Mouse (Mus musculus) midbrain, embryonic 14.5 days (tissue): ENCODE results near the gene Wdr18. TPM values are rescaled to one million over a fixed set of nuclear protein-coding genes. Genes with fewer than 3 reads are reported as not detected.

Experiments
- ATAC-seq: fragments of 200-750 bp; cut with Nextera tagmentation; 2 replicates; pipeline ENCODE4 v1.8.0; 2017; ENCODE audit warnings: moderate number of reproducible peaks, moderate library complexity; ENCODE audit not compliant: low FRiP score, low TSS enrichment
- DNase-seq: peaks from one replicate; pipeline ENCODE4 v3.0.0-alpha.2; 2015
- H3K27ac ChIP-seq: fragments of 300-500 bp; sonication (generic); replicated peaks from 2 replicates; pipeline ENCODE4 v1.5.1; 2014; ENCODE audit warnings: mild to moderate bottlenecking, low read depth, low read length, moderate library complexity
- H3K27me3 ChIP-seq: fragments of 300-500 bp; sonication (generic); 2 replicates; pipeline ENCODE4 v1.6.1; 2014; ENCODE audit warnings: low read length, control low read depth, mixed read lengths; ENCODE audit not compliant: control insufficient read depth, insufficient read depth
- H3K36me3 ChIP-seq: fragments of 300-500 bp; sonication (generic); 2 replicates; pipeline ENCODE4 v1.6.1; 2014; ENCODE audit warnings: low read length, control low read depth; ENCODE audit not compliant: control insufficient read depth, insufficient read depth
- H3K4me1 ChIP-seq: fragments of 300-500 bp; sonication (generic); 2 replicates; pipeline ENCODE4 v1.6.1; 2014; ENCODE audit warnings: mild to moderate bottlenecking, antibody characterized with exemption, low read length, control low read depth; ENCODE audit not compliant: control insufficient read depth, insufficient read depth
- H3K4me2 ChIP-seq: fragments of 300-500 bp; sonication (generic); 2 replicates; pipeline ENCODE4 v1.6.1; 2014; ENCODE audit warnings: mild to moderate bottlenecking, low read length, moderate library complexity
- H3K4me3 ChIP-seq: fragments of 300-500 bp; sonication (generic); replicated peaks from 2 replicates; pipeline ENCODE4 v1.5.1; 2014; ENCODE audit warnings: low read depth, low read length
- H3K9ac ChIP-seq: fragments of 300-500 bp; sonication (generic); replicated peaks from 2 replicates; pipeline ENCODE4 v1.6.1; 2014; ENCODE audit warnings: mild to moderate bottlenecking, low read length, moderate library complexity
- H3K9me3 ChIP-seq: fragments of 300-500 bp; sonication (generic); 2 replicates; pipeline ENCODE4 v1.6.1; 2016; ENCODE audit warnings: low read length, control low read depth, mixed read lengths; ENCODE audit not compliant: control insufficient read depth
- WGBS: fragments of 180-500 bp; shearing (Covaris S2); extraction: QIAGEN DNeasy Blood & Tissue Kit; methylation state at CpG from one replicate; pipeline ENCODE4 v1.1.7; 2014; 5-methylcytosine and 5-hydroxymethylcytosine counted together
- polyA plus RNA-seq: library from polyadenylated mRNA; unstranded; fragments of >200 nt; fragmentation: Nextera tagmentation; extraction: Ambion mirVana; gene quantifications from 2 replicates; pipeline ENCODE4 v1.2.1, GENCODE M21; 2014

The Wdr18 gene
- polyA plus RNA-seq, 1 experiment from 2014 or later, result 89.6 TPM

GRCm38 (mm10) chr10:79965325-79965724, 5.4 kb downstream of the Wdr18 start:
- DNase-seq (no peak), ATAC-seq (no peak)
- no peaks in the 10 kb centered on the region for H3K9me3 ChIP-seq
- peaks cover 62% of the 10 kb centered on the region for H3K36me3 ChIP-seq
- 94% methylated on average over 5 of the region's 5 CpGs for WGBS
- peaks cover 6% of the 10 kb centered on the region; the same call in 1 of the 2 replicates for H3K4me1 ChIP-seq
- H3K27me3 ChIP-seq, result peaks cover 12% of the 10 kb centered on the region; the same call in 1 of the 2 replicates
- no peak overlapping the region for H3K4me3 ChIP-seq
- no peak overlapping the region for H3K9ac ChIP-seq
- H3K4me2 ChIP-seq, result no peak overlapping the region
- no peak overlapping the region for H3K27ac ChIP-seq

- no peak overlapping the region for H3K4me3 ChIP-seq
- peaks cover 62% of the 10 kb centered on the region for H3K36me3 ChIP-seq
- H3K4me1 ChIP-seq, result no peaks in the 10 kb centered on the region; the same call in 1 of the 2 replicates
- H3K9ac ChIP-seq, result no peak overlapping the region
- ATAC-seq, result no peak
- H3K9me3 ChIP-seq, result no peaks in the 10 kb centered on the region
- H3K4me2 ChIP-seq, result no peak overlapping the region
- WGBS, result 96% methylated on average over 5 of the region's 5 CpGs
- DNase-seq, result no peak
- H3K27me3 ChIP-seq, result peaks cover 28% of the 10 kb centered on the region; the same call in 1 of the 2 replicates
- H3K27ac ChIP-seq, result no peak overlapping the region
Measured at GRCm38 (mm10) chr10:79966886-79967400, 7.0 kb downstream of the Wdr18 start.

- H3K9me3 ChIP-seq, result no peaks in the 10 kb centered on the region
- H3K4me3 ChIP-seq, result no peak overlapping the region
- DNase-seq (no peak), ATAC-seq (no peak)
- H3K9ac ChIP-seq, result no peak overlapping the region
- peaks cover 51% of the 10 kb centered on the region for H3K36me3 ChIP-seq
- H3K4me2 ChIP-seq, result no peak overlapping the region
- no peaks in the 10 kb centered on the region; the same call in 1 of the 2 replicates for H3K4me1 ChIP-seq
- peaks cover 31% of the 10 kb centered on the region; the same call in 1 of the 2 replicates for H3K27me3 ChIP-seq
- 73% methylated on average over 1 of the region's 1 CpGs for WGBS
- no peak overlapping the region for H3K27ac ChIP-seq
Measured at GRCm38 (mm10) chr10:79968181-79968580, 8.2 kb downstream of the Wdr18 start.

GRCm38 (mm10) chr10:79969124-79969568, 9.2 kb downstream of the Wdr18 start:
- DNase-seq, result no peak
- 12% methylated on average over 3 of the region's 3 CpGs for WGBS
- Histone ChIP-seq H3K27me3 (peaks cover 31% of the 10 kb centered on the region; the same call in 1 of the 2 replicates), H3K36me3 (peaks cover 48% of the 10 kb centered on the region), H3K9me3 (no peaks in the 10 kb centered on the region), H3K27ac (no peak overlapping the region), H3K4me2 (no peak overlapping the region), H3K4me3 (no peak overlapping the region), H3K4me1 (no peaks in the 10 kb centered on the region; the same call in 1 of the 2 replicates), H3K9ac (no peak overlapping the region)
- no peak for ATAC-seq

- H3K27ac ChIP-seq, result no peak within 1 kb of the TSS
- peaks cover 42% of the 10 kb centered on the region for H3K36me3 ChIP-seq
- DNase-seq (no peak), ATAC-seq (no peak)
- no peaks in the 10 kb centered on the region; the same call in 1 of the 2 replicates for H3K4me1 ChIP-seq
- peak within 1 kb of the TSS; percentile 22 for H3K4me3 ChIP-seq
- peak within 1 kb of the TSS; percentile 48 for H3K4me2 ChIP-seq
- WGBS, result 8% methylated on average over 47 of the region's 47 CpGs
- peaks cover 31% of the 10 kb centered on the region; the same call in 1 of the 2 replicates for H3K27me3 ChIP-seq
- 0 out of 2 replicates have a peak within 1 kb of the TSS, but pooled peaks have one; percentile 6 for H3K9ac ChIP-seq
- H3K9me3 ChIP-seq, result no peaks in the 10 kb centered on the region
Measured at GRCm38 (mm10) chr10:79970415-79971182, 10.6 kb downstream of the Wdr18 start, which contains the start of gene Grin3b. Gene Grin3b, plus strand, starts transcription at chr10:79970715.

- 4% methylated on average over 21 of the region's 21 CpGs for WGBS
- Histone ChIP-seq H3K4me2 (peak overlapping the region; percentile 48), H3K9me3 (no peaks in the 10 kb centered on the region), H3K4me1 (no peaks in the 10 kb centered on the region; the same call in 1 of the 2 replicates), H3K27me3 (peaks cover 31% of the 10 kb centered on the region; the same call in 1 of the 2 replicates), H3K27ac (no peak overlapping the region), H3K4me3 (peak overlapping the region; percentile 22), H3K36me3 (peaks cover 42% of the 10 kb centered on the region), H3K9ac (0 out of 2 replicates have a peak overlapping the region, but pooled peaks have one; percentile 6)
- ATAC-seq, result no peak
- no peak for DNase-seq
Measured at GRCm38 (mm10) chr10:79971183-79971497, 11.2 kb downstream of the Wdr18 start.

- Histone ChIP-seq H3K4me2 (no peak overlapping the region), H3K27ac (no peak overlapping the region), H3K9ac (no peak overlapping the region), H3K27me3 (peaks cover 31% of the 10 kb centered on the region; the same call in 1 of the 2 replicates), H3K9me3 (no peaks in the 10 kb centered on the region), H3K4me3 (no peak overlapping the region), H3K36me3 (peaks cover 42% of the 10 kb centered on the region), H3K4me1 (no peaks in the 10 kb centered on the region; the same call in 1 of the 2 replicates)
- ATAC-seq (no peak), DNase-seq (no peak)
- 69% methylated on average over 14 of the region's 14 CpGs for WGBS
Measured at GRCm38 (mm10) chr10:79972831-79973230, 12.9 kb downstream of the Wdr18 start.

- H3K36me3 ChIP-seq, result peaks cover 49% of the 10 kb centered on the region
- no peak overlapping the region for H3K9ac ChIP-seq
- no peaks in the 10 kb centered on the region for H3K9me3 ChIP-seq
- H3K4me3 ChIP-seq, result no peak overlapping the region
- H3K27me3 ChIP-seq, result peaks cover 28% of the 10 kb centered on the region; the same call in 1 of the 2 replicates
- no peaks in the 10 kb centered on the region; the same call in 1 of the 2 replicates for H3K4me1 ChIP-seq
- 88% methylated on average over 21 of the region's 21 CpGs for WGBS
- H3K4me2 ChIP-seq, result no peak overlapping the region
- DNase-seq, result no peak
- no peak for ATAC-seq
- no peak overlapping the region for H3K27ac ChIP-seq
Measured at GRCm38 (mm10) chr10:79974087-79974486, 14.1 kb downstream of the Wdr18 start.
